Mouse (Mus musculus): ENCODE measurements around the gene Sptbn1. TPM values are rescaled to one million over a fixed set of nuclear protein-coding genes. Genes with fewer than 3 reads are reported as not detected.

Gene Sptbn1
- total RNA-seq, 2 experiments from 2014 or later = 564 to 576 TPM

DNA sequence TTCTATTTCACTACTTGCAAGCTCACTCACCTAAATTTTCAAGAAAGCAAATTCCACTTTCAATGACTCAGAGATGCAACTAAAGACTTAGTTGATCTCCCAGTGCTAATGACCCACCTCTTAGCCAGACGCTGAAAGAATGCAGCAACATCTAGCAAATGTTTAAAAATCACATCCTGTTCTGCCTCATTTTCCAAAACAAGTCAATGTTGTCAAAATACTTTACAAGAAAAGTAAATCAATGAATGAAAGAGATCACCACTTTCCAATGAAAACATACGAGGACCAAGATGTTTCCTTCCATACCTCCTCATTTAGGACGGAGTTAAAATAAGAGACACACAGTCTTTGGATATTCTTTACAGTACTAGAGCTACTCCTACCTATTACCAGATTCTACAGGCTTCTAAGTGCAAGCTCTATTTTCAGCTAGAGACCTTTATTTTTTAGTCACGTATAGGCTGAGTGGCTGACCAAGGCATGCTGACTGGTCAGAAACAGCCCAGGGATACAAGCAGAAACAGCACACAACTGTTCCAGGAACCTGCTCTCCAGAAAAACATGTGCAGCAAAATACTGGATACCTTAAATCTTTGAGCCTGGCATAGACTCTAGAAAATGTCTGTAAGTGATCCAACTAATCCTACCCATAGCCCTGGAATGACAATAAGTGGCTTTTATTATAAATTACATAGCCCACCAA, 71.5 kb downstream of the Sptbn1 start:
- no peak for TF ChIP-seq CTCF (conservative IDR thresholded peaks at IDR 0.05)
- Histone ChIP-seq H3K4me3 (no peak overlapping the region), H3K27ac (no peak overlapping the region)
- DNase-seq (ENCODE audit: low spot score in 2 of 2) = no peak

- TF ChIP-seq CTCF (conservative IDR thresholded peaks at IDR 0.05) = no peak
- Histone ChIP-seq H3K27ac (no peak overlapping the region), H3K4me3 (no peak overlapping the region)
- no peak for DNase-seq (ENCODE audit: low spot score in 2 of 2)
Measured at GRCm38 (mm10) chr11:30195756-30196155, 72.2 kb downstream of the Sptbn1 start.

GRCm38 (mm10) chr11:30194800-30195199, 73.2 kb downstream of the Sptbn1 start:
- Histone ChIP-seq H3K27ac (no peak overlapping the region), H3K4me3 (no peak overlapping the region)
- no peak for DNase-seq (ENCODE audit: low spot score in 2 of 2)
- no peak for TF ChIP-seq CTCF (conservative IDR thresholded peaks at IDR 0.05)

DNA sequence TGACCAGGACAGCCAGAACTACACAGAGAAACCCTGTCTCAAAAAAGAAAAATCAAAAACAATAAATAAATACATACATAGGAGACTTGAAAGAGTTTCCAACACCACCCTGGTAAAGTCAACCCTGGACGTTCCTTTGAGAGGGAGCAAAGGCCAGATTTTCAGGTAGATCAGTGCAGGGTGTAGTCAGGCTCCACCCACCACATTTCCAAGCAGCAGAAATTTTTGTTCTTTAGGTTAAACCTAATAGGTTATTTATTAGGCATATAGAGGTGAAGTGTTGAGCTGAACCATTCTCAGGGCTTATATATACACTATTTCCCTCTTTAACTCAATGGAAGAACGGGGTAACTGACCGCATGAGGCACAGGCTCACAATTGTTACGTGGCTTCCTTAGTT, 77.0 kb downstream of the Sptbn1 start:
- no peak for TF ChIP-seq CTCF (conservative IDR thresholded peaks at IDR 0.05)
- DNase-seq (ENCODE audit: low spot score in 2 of 2) = no peak
- Histone ChIP-seq H3K27ac (no peak overlapping the region), H3K4me3 (no peak overlapping the region)

- no peak for TF ChIP-seq CTCF (conservative IDR thresholded peaks at IDR 0.05)
- no peak overlapping the region for H3K27ac ChIP-seq
- no peak overlapping the region for H3K4me3 ChIP-seq
- no peak for DNase-seq (ENCODE audit: low spot score in 2 of 2)
Measured at GRCm38 (mm10) chr11:30190119-30190518, 77.9 kb downstream of the Sptbn1 start.

- Histone ChIP-seq H3K27ac (no peak overlapping the region), H3K4me3 (no peak overlapping the region)
- TF ChIP-seq CTCF (conservative IDR thresholded peaks at IDR 0.05) = no peak
- no peak for DNase-seq (ENCODE audit: low spot score in 2 of 2)
Measured at GRCm38 (mm10) chr11:30186902-30187470, 81.0 kb downstream of the Sptbn1 start.

- no peak for TF ChIP-seq CTCF (conservative IDR thresholded peaks at IDR 0.05)
- Histone ChIP-seq H3K4me3 (no peak overlapping the region), H3K27ac (no peak overlapping the region)
- no peak for DNase-seq (ENCODE audit: low spot score in 2 of 2)
Measured at GRCm38 (mm10) chr11:30184527-30184926, 83.4 kb downstream of the Sptbn1 start.

DNA sequence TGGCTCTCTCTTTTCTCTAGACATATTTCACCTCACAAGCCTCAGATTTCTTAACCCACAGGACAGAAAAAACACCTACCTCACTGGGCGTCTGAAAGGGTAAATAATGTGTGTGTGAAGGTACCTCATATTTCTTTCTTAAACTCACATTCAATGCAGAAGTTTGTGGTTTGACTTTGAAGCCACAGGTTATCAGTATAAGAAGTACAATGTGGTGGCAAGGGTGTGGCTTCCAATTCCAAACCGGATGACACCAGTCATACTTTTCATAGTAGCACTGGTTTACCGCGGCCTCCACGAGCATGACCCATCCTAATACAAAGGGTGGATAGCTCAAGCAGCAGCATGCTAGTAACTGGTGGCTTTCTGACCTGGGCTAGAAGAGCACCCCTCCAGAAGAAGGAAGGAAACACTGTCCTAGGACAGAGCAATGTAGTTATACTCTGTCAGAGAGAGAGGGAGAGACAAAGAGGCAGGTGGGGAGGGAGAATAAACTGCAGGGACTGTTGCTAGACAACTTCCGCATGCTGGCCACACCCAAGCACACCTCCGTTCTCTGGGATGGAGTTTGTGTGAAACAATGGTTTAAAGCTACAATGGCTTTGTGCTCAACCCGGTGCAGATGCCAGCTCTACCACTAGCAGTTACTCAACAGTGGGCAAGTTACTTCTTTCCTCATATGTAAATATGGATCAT, 85.1 kb downstream of the Sptbn1 start:
- DNase-seq (ENCODE audit: low spot score in 2 of 2) = no peak
- Histone ChIP-seq H3K27ac (no peak overlapping the region), H3K4me3 (no peak overlapping the region)
- no peak for TF ChIP-seq CTCF (conservative IDR thresholded peaks at IDR 0.05)

DNA sequence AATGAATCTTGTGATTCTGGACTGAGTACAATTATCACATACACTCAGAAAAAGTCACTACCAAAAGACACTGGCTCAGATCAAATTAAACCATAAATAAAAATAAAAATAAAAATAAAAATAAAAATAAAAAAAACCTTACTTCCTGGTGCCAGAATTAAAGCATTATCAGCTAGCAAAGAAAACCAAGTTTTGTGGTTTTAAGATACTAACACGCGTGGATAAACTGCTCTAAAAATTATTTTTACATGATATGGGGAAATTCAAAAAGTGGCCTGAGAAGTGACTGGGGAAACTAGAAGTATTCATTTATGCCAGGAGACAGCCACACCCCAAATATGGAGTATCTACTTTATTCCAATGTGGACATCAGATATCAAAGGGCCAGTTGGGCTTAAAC, 89.8 kb downstream of the Sptbn1 start:
- no peak for DNase-seq (ENCODE audit: low spot score in 2 of 2)
- Histone ChIP-seq H3K27ac (no peak overlapping the region), H3K4me3 (no peak overlapping the region)
- TF ChIP-seq CTCF (conservative IDR thresholded peaks at IDR 0.05) = no peak

DNA sequence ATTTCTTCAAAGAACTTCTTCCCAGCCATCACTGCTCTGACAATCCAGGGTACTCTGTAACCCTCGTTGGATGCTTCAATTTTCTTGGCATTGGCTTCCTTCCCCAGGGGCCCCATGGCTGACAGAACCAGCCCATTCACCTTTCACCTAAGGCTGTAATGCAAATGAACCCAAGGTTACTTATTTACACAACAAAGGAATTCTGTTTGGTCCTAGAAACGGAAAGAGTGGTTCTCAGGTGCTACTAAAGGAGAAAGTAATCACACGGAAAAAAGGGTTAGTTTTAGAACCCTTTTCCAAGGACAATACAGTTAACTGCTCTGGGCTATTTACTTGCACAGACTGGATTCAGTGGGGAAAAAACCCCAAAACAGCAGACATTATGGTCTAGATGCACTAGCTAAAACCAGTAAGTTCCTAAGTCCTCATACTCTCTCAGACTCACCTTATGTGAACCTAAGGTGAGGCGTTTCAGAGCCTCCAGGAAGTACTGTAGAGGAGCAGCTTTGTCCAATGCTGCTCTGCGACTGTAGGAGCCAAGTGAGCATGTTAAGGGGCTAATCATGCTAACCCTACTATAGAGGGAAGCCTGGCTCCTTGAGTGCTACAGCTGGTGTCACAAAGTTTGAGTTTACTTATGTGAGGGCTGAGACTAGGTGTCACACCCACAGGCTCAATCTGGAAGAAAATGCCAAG, 90.7 kb downstream of the Sptbn1 start:
- no peak for DNase-seq (ENCODE audit: low spot score in 2 of 2)
- TF ChIP-seq CTCF (conservative IDR thresholded peaks at IDR 0.05) = no peak
- H3K4me3 ChIP-seq = no peak overlapping the region
- no peak overlapping the region for H3K27ac ChIP-seq

DNA sequence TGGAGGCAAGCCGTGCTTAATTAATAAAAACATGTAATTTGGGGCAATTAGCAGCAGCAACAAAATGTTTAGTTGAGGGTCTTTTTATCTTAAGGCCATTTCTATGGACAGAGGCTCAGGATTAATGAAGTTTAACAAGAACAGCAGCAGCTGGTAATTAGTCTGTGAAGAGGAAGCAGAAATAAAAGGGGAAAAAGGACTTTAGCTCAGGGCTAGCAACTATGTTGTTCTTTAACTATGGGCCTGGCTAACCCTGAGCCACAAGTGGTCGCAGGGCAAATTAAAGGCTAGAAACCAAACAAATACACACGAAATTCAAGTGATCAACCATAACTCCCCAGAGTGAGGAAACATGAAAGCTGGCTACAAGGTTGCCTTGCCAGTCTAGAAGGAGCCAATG, 91.9 kb downstream of the Sptbn1 start:
- H3K4me3 ChIP-seq = no peak overlapping the region
- DNase-seq (ENCODE audit: low spot score in 2 of 2) = no peak
- H3K27ac ChIP-seq = peak overlapping the region; percentile 36; the same call in 1 of the 2 replicates
- no peak for TF ChIP-seq CTCF (conservative IDR thresholded peaks at IDR 0.05)

GRCm38 (mm10) chr11:30175623-30176022, 92.4 kb downstream of the Sptbn1 start:
- Histone ChIP-seq H3K4me3 (no peak overlapping the region), H3K27ac (no peak overlapping the region)
- no peak for TF ChIP-seq CTCF (conservative IDR thresholded peaks at IDR 0.05)
- DNase-seq (ENCODE audit: low spot score in 2 of 2) = no peak

- DNase-seq (ENCODE audit: low spot score in 2 of 2) = no peak
- no peak overlapping the region for H3K27ac ChIP-seq
- H3K4me3 ChIP-seq = no peak overlapping the region
- no peak for TF ChIP-seq CTCF (conservative IDR thresholded peaks at IDR 0.05)
Measured at GRCm38 (mm10) chr11:30171586-30172178, 96.3 kb downstream of the Sptbn1 start.
